9 mouse cellular contexts compared by ENCODE assay signal in the genomic region with DNA sequence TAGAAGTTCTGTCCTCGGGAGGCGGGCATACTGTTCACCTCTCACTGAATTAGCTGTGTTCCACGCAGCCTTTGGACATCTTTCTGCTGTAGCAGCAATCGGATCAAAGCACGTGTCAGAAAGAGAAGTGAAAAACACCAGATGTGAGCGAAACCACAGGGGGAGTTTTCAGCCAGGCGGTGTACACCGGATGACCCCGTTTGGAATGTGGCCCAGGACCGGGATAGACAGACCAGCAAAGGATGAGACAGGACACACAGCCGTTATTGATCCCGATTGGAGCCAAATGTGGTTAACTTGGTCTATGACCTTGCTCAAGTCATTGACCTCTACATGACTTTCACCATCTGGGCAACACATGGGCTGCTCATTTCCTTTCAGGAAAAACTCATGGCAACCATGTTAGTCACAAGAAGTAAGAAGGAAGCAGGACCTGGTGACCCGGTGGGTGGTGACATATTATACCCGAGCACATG. TPM values are rescaled to one million over a fixed set of nuclear protein-coding genes. Genes with fewer than 3 reads are reported as not detected.
DNase-seq lines count a peak whose midpoint lies in the region; ATAC-seq lines count a peak whose summit lies in the region.
"Had no signal": no experiment of that assay in that cellular context is flagged by ENCODE, and none has a peak within 500 bp of the region (broad histone marks: within the 10 kb centered on the region; RNA-seq: fewer than 3 reads in every experiment).

No protein-coding gene starts in this region.

- no peaks in the 10 kb centered on the region for H3K9me3 ChIP-seq in heart, embryonic 16.5 days (replicated peaks; ENCODE audit: control insufficient read depth, low read length)

- no peaks in the 10 kb centered on the region for H3K36me3 ChIP-seq in heart, embryonic 16.5 days (ENCODE audit: control insufficient read depth, insufficient read depth)

- H3K27me3 ChIP-seq in heart, embryonic 16.5 days (ENCODE audit: control insufficient read depth, insufficient read depth, low read length) = no peaks in the 10 kb centered on the region

- no peak overlapping the region for H3K9ac ChIP-seq in heart, embryonic 16.5 days (ENCODE audit: low read length)

- ATAC-seq in heart, embryonic 16.5 days (replicated peaks; ENCODE audit: extremely low read depth, insufficient read depth, low FRiP score) = no peak

- DNase-seq in adrenal gland, adult 8-10 months = peak; percentile 9
- DNase-seq in adrenal gland, adult 18-20 months (ENCODE audit: low spot score in 2 of 2) = no peak
- DNase-seq in testis, postnatal 10 days (ENCODE audit: low spot score) = peak; percentile 57
- DNase-seq in testis, postnatal 14 days (ENCODE audit: low spot score) = no peak
- DNase-seq in lung, postnatal 25 days (ENCODE audit: low spot score) = peak; percentile 51
- no peak for DNase-seq in cerebellum, postnatal 25 days
- no peak for DNase-seq in cerebellum, postnatal 14 days

- peak overlapping the region; percentile 17; the same call in 1 of the 2 replicates for H3K4me2 ChIP-seq in heart, embryonic 16.5 days (ENCODE audit: low read depth, low read length)

- 32% methylated on average over 14 of the region's 14 CpGs for WGBS in heart, embryonic 16.5 days

- H3K4me3 ChIP-seq in heart, embryonic 16.5 days (ENCODE audit: low read length) = no peak overlapping the region
- H3K4me3 ChIP-seq: myocyte had no signal

- no peak overlapping the region for H3K27ac ChIP-seq in heart, embryonic 16.5 days (ENCODE audit: low read length)

- peaks cover 7% of the 10 kb centered on the region for H3K4me1 ChIP-seq in heart, embryonic 16.5 days (ENCODE audit: control insufficient read depth, insufficient read depth, low read length)

RNA-seq across cellular contexts. Expression of a gene that starts 48.4 kb away (rescaled TPM):
- total RNA-seq in adrenal gland, adult 8-10 months (2022) = 10 to 100 TPM; 73.6 to 99.3 (median 77.1) TPM
- 10 to 100 TPM; 46.6 to 79.1 TPM for total RNA-seq in adrenal gland, adult 18-20 months (2021)
- polyA plus RNA-seq in heart, embryonic 16.5 days (2015; fragmentation: Nextera tagmentation; extraction: Ambion mirVana) = 10.5 and 13.6 TPM in 2 replicates

Comparison
In these comparisons a context has a peak if more than half of its experiments do, and no peak if none do; other contexts are left out.
1. DNase-seq: peak in adrenal gland, adult 8-10 months (single experiment), testis, postnatal 10 days (single experiment) and lung, postnatal 25 days (single experiment); none in adrenal gland, adult 18-20 months (0 of 2), testis, postnatal 14 days (single experiment), cerebellum, postnatal 25 days (0 of 2) and cerebellum, postnatal 14 days (0 of 2).